Mouse (Mus musculus): ENCODE data around the gene Plxdc2.

The Plxdc2 gene

DNA sequence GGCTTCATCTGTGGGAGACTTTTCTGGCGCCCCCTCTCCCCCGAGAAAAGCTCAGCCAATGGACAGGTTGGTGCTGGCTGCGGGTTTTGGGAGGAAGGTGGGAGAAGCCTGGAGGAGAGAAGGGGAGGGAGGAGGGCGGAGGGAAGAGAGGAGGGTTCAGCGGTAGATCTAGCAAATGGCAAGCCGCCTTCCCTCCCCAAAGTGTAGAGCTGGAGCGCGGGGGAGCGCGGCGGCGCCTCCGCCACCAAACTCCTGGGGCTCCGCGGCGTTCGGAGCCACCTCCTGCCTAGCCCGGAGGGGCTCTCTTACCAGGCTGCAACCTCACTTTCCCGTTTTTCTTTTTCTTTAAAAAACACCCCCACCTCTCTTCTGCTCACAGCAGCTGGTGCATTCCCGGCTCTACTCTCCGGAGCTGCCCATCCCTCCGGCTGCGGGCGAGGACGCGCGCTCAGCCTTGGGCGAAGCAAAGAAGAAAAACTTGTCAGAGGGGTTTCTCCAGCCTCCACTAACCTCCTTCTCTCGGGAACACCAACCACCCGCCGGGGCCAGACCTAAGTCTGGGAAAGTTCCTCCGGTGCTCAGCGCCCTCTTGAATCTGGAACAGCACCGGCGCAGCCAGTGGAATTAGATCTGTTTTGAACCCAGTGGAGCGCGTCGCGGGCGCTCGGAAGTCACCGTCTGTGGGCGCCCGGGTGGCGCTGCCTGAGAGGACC, at the start of gene Plxdc2:
Plxdc2 (plus strand) TSS at position 199 of the 713 bp plus-strand sequence.
- DNase-seq, result peak; percentile 83

GRCm38 (mm10) chr2:16310387-16310786, 45.7 kb upstream of the Plxdc2 start:
- no peak for DNase-seq

GRCm38 (mm10) chr2:16312400-16313070, 43.6 kb upstream of the Plxdc2 start:
- peak; percentile 22 for DNase-seq

- peak; percentile 5 for DNase-seq
These were observed 20.8 kb upstream of the Plxdc2 start for GRCm38 (mm10) chr2:16335194-16335781.

GRCm38 (mm10) chr2:16344564-16344963, 11.5 kb upstream of the Plxdc2 start:
- no peak for DNase-seq

DNA sequence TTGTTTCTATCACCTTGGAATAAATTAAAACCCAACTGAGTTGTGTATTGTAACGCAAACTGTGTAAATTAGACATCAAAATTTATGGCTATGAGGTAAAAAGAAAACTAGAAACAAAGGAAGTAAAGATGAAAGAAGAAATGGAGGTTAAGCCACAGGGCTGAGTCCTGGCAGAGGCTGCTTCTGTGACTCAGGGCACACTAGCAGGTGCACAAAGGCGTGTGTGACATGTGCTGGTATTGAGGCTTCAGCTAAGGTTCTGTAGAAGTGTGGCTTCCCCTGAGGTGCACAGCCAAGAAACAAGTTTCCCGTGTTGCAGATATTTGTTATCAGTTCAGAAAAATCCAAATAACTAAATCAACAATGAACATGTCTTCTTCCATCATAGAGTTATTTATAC, 5.0 kb upstream of the Plxdc2 start:
- no peak for DNase-seq

DNA sequence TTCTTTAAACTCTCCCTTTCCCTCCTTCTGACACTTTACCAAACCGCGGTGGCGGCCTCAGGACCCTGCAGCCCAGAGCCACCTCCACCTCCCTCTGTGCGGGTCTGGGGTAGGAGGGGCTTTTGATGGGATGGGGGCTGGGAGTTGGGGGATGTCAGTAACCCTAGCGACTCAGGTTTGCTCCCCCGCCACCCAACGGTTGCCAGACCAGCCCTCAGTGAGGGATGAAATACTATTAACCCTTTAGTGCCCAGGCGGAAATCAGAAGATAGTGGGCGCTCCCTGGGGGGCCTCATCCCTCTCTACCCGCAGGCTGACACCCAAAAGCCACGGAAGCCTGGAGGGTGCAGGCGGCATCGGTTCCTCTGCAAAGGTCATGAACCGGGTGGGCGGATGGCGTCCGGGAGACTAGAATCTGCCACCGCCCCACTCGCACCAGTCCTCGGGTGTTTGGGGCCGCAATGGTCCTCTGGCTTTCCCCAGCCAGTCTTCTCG, 446 bp upstream of the Plxdc2 start:
- DNase-seq, result peak; percentile 32

- DNase-seq, result peak; percentile 36
These were observed 1.1 kb downstream of the Plxdc2 start for GRCm38 (mm10) chr2:16356921-16357837.

- peak; percentile 24 for DNase-seq
These were observed 1.8 kb downstream of the Plxdc2 start for GRCm38 (mm10) chr2:16357946-16358345.

GRCm38 (mm10) chr2:16359341-16359928, 3.3 kb downstream of the Plxdc2 start:
- DNase-seq, result peak; percentile 64

- no peak for DNase-seq
These were observed 8.6 kb downstream of the Plxdc2 start for GRCm38 (mm10) chr2:16364749-16365148.

GRCm38 (mm10) chr2:16365830-16366401, 9.8 kb downstream of the Plxdc2 start:
- peak; percentile 28 for DNase-seq

DNA sequence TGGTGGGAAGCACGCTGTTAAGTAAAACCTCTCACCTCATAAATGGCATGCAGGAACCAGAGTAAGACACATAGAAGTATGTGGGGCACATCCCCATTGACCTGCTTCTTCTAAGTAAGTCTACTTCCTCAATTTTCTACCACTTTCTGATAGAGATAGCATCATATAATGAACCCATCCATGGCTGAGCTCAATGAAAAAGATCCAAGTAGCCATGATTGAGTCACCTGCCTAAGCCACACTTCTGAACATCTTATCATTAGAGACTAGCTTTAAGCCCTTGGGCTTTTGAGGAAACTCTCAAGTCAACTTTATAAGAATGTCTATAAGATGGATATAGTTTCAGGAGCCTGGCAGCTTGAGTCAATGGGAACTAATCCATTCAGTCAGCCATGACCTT, 14.3 kb downstream of the Plxdc2 start:
- no peak for DNase-seq

- no peak for DNase-seq
These were observed 18.2 kb downstream of the Plxdc2 start for GRCm38 (mm10) chr2:16374288-16374687.

- no peak for DNase-seq
These were observed 30.1 kb downstream of the Plxdc2 start for GRCm38 (mm10) chr2:16386206-16386605.

GRCm38 (mm10) chr2:16386692-16387091, 30.6 kb downstream of the Plxdc2 start:
- no peak for DNase-seq

DNA sequence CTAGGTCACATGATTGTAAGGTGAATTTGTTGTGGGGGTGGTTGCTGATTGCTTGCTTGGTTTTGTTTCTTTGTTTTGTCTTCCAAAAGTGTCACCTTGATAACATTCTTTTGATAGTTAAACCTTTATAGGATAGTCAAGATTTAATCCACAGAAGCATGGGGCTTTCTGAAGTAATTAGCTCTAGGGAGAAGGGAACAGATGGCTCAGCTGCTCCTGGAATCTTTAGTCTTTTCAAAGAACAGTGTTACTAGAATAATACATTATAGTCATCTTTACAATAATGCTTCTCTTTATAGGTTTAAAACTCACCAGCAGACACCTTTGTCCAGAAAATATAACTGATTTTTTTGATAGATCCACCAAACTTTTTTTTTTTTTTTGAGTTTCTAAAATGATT, 31.7 kb downstream of the Plxdc2 start:
- no peak for DNase-seq

DNA sequence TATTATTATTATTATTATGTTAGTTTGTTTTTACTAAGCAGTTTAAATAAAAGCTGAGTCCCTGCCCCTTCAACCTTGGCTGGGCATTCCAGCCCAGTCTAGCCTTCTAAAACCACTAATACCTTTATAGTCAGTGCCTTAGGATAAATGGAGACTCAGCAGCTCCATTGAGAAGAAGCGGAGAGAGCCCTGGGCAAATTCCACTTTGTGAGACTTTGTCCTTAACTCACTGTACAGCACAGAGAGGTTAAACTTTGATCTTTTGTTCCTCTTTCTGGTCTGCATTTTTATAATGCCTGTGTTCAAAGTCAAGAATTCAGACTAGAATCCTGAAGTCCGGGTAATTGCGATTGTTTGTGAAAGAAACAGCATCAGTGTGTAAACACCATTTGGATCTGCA, 41.4 kb downstream of the Plxdc2 start:
- DNase-seq, result peak; percentile 68

GRCm38 (mm10) chr2:16398006-16398405, 41.9 kb downstream of the Plxdc2 start:
- peak; percentile 13 for DNase-seq

DNA sequence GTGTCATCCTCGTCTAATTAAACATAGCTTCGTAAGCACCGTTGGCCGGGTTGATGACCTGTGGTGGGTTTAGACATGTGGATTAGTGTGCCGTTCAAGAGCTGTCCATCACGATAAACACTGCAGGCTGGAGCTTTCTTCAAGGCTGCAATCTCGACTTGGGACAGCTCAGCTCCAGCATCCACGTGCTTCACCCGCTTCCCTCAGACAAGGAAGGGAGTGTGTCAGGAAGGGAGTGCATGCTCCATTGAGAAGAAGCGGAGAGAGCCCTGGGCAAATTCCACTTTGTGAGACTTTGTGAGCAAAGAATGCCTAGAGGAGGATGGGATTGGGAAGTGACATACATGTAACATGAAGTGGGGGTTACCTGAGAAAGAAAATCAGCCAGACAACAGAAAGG, 42.8 kb downstream of the Plxdc2 start:
- peak; percentile 23 for DNase-seq

DNA sequence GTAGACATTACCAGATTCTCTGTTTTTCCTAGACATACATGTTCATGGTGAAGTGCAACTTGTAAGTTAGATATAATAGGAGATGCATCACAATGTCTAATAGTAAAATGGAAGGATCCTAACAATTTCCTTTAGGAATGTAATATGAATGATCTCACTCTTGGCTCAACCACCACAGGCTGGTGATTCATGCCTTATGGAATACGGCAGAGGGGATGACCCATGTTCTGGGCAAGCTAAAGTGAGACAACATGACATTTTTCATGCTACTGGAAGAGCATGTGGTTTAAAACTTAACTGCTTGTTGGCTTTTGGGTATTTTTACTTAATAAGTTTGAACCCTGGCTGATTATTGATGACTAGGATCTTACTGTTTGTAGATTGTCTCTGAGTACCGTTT, 50.4 kb downstream of the Plxdc2 start:
- no peak for DNase-seq

Measured in kidney, postnatal 14 days (tissue).